ENCODE assay signal across 11 mouse cellular contexts in the genomic region with DNA sequence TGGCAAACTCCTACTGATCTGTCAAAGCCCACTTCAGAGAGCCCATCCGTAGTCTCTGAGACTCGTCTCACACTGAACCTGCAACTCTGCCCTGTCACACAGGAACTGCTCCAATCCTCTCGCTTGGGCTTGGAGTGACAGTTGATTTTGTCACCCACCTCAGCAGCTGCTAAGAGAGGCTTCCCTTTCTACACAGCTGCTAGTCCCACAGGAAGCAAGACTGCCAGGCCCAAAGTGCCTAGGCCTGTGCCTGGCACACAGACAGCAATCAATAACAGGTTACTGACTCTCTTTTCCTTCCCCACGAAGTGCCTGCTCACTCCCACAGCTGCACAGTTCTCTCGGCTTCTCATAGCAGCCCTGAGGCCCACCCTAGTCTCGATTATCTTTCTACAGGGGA. TPM values are rescaled to one million over a fixed set of nuclear protein-coding genes. Genes with fewer than 3 reads are reported as not detected.
A peak's percentile ranks its signal among the peaks of the same experiment; 100 is the strongest.
DNase-seq lines count a peak whose midpoint lies in the region; ATAC-seq lines count a peak whose summit lies in the region.
"Had no signal": no experiment of that assay in that cellular context is flagged by ENCODE, and none has a peak within 500 bp of the region (broad histone marks: within the 10 kb centered on the region; RNA-seq: fewer than 3 reads in every experiment).

No protein-coding gene starts in this region.

- H3K4me3 ChIP-seq in hindbrain, embryonic 12.5 days = peak overlapping the region; percentile 99; the same call in 1 of the 2 replicates
- no peak overlapping the region for H3K4me3 ChIP-seq in hindbrain, embryonic 16.5 days (ENCODE audit: low read length)
- peak overlapping the region; percentile 83 for H3K4me3 ChIP-seq in embryonic facial prominence, embryonic 14.5 days (ENCODE audit: low read depth, low read length)
- no peak overlapping the region; the same call in 1 of the 2 replicates for H3K4me3 ChIP-seq in limb, embryonic 12.5 days (replicated peaks)
- H3K4me3 ChIP-seq in neural tube, embryonic 15.5 days (replicated peaks) = peak overlapping the region; percentile 86

- peaks cover 39% of the 10 kb centered on the region for H3K4me1 ChIP-seq in hindbrain, embryonic 12.5 days
- H3K4me1 ChIP-seq in hindbrain, embryonic 16.5 days (ENCODE audit: control insufficient read depth, insufficient read depth, low read depth, low read length) = peaks cover 21% of the 10 kb centered on the region
- H3K4me1 ChIP-seq in embryonic facial prominence, embryonic 14.5 days (ENCODE audit: control insufficient read depth, insufficient read depth, low read length) = peaks cover 12% of the 10 kb centered on the region; the same call in 1 of the 2 replicates
- peaks cover 26% of the 10 kb centered on the region for H3K4me1 ChIP-seq in limb, embryonic 12.5 days (replicated peaks)
- peaks cover 51% of the 10 kb centered on the region for H3K4me1 ChIP-seq in neural tube, embryonic 15.5 days

- no peaks in the 10 kb centered on the region for H3K27me3 ChIP-seq in hindbrain, embryonic 12.5 days
- H3K27me3 ChIP-seq in hindbrain, embryonic 16.5 days (replicated peaks; ENCODE audit: control insufficient read depth, insufficient read depth, low read length) = no peaks in the 10 kb centered on the region
- H3K27me3 ChIP-seq in embryonic facial prominence, embryonic 14.5 days (replicated peaks; ENCODE audit: control insufficient read depth, insufficient read depth, low read length) = no peaks in the 10 kb centered on the region
- H3K27me3 ChIP-seq in limb, embryonic 12.5 days = no peaks in the 10 kb centered on the region
- no peaks in the 10 kb centered on the region for H3K27me3 ChIP-seq in neural tube, embryonic 15.5 days (replicated peaks)

- H3K4me2 ChIP-seq in hindbrain, embryonic 12.5 days (replicated peaks) = peak overlapping the region; percentile 72
- no peak overlapping the region for H3K4me2 ChIP-seq in hindbrain, embryonic 16.5 days (ENCODE audit: low read length)
- H3K4me2 ChIP-seq in embryonic facial prominence, embryonic 14.5 days (ENCODE audit: low read depth, low read length) = peak overlapping the region; percentile 77
- H3K4me2 ChIP-seq in limb, embryonic 12.5 days = peak overlapping the region; percentile 71
- H3K4me2 ChIP-seq in neural tube, embryonic 15.5 days = peak overlapping the region; percentile 89

- no peak overlapping the region; the same call in 1 of the 2 replicates for H3K27ac ChIP-seq in hindbrain, embryonic 12.5 days
- H3K27ac ChIP-seq in hindbrain, embryonic 16.5 days (ENCODE audit: low read depth, low read length) = no peak overlapping the region
- H3K27ac ChIP-seq in embryonic facial prominence, embryonic 14.5 days (replicated peaks; ENCODE audit: low read depth, low read length) = no peak overlapping the region
- H3K27ac ChIP-seq in limb, embryonic 12.5 days = no peak overlapping the region
- no peak overlapping the region for H3K27ac ChIP-seq in neural tube, embryonic 15.5 days (replicated peaks)
- H3K27ac ChIP-seq: liver, embryonic 14.5 days had no signal

- peak overlapping the region; percentile 99 for H3K9ac ChIP-seq in hindbrain, embryonic 12.5 days
- H3K9ac ChIP-seq in hindbrain, embryonic 16.5 days (ENCODE audit: low read depth, low read length) = no peak overlapping the region
- H3K9ac ChIP-seq in embryonic facial prominence, embryonic 14.5 days (ENCODE audit: low read depth, low read length) = no peak overlapping the region; the same call in 1 of the 2 replicates
- peak overlapping the region; percentile 96; the same call in 1 of the 2 replicates for H3K9ac ChIP-seq in limb, embryonic 12.5 days (replicated peaks)
- no peak overlapping the region for H3K9ac ChIP-seq in neural tube, embryonic 15.5 days (replicated peaks)
- H3K9ac ChIP-seq: liver, embryonic 14.5 days had no signal

- H3K9me3 ChIP-seq in hindbrain, embryonic 12.5 days (replicated peaks) = no peaks in the 10 kb centered on the region
- no peaks in the 10 kb centered on the region for H3K9me3 ChIP-seq in hindbrain, embryonic 16.5 days (ENCODE audit: control insufficient read depth, low read length)
- no peaks in the 10 kb centered on the region for H3K9me3 ChIP-seq in embryonic facial prominence, embryonic 14.5 days (ENCODE audit: control insufficient read depth, low read length)
- no peaks in the 10 kb centered on the region for H3K9me3 ChIP-seq in limb, embryonic 12.5 days
- no peaks in the 10 kb centered on the region for H3K9me3 ChIP-seq in neural tube, embryonic 15.5 days (replicated peaks)

- H3K36me3 ChIP-seq in hindbrain, embryonic 12.5 days = peaks cover 25% of the 10 kb centered on the region; the same call in 1 of the 2 replicates
- no peaks in the 10 kb centered on the region for H3K36me3 ChIP-seq in hindbrain, embryonic 16.5 days (ENCODE audit: control insufficient read depth, insufficient read depth, low read length)
- H3K36me3 ChIP-seq in embryonic facial prominence, embryonic 14.5 days (ENCODE audit: control insufficient read depth, insufficient read depth, low read length) = peaks cover 24% of the 10 kb centered on the region; the same call in 1 of the 2 replicates
- peaks cover 37% of the 10 kb centered on the region for H3K36me3 ChIP-seq in limb, embryonic 12.5 days
- peaks cover 8% of the 10 kb centered on the region for H3K36me3 ChIP-seq in neural tube, embryonic 15.5 days

- WGBS in hindbrain, embryonic 12.5 days = 76% methylated on average over 6 of the region's 6 CpGs
- WGBS in hindbrain, embryonic 16.5 days = 69% methylated on average over 6 of the region's 6 CpGs
- 62% methylated on average over 6 of the region's 6 CpGs for WGBS in embryonic facial prominence, embryonic 14.5 days
- 77% methylated on average over 6 of the region's 6 CpGs for WGBS in limb, embryonic 12.5 days
- 70% methylated on average over 6 of the region's 6 CpGs for WGBS in neural tube, embryonic 15.5 days

- DNase-seq in embryonic facial prominence, embryonic 14.5 days (ENCODE audit: low spot score) = no peak
- no peak for DNase-seq in retina, embryonic 14.5 days (ENCODE audit: low spot score)
- DNase-seq in urinary bladder, postnatal 14 days (ENCODE audit: low spot score) = no peak
- no peak for DNase-seq in heart, adult 11 months
- DNase-seq: adrenal gland, postnatal 36 days; B cell, adult 2 months had no signal

- ATAC-seq in hindbrain, embryonic 12.5 days (ENCODE audit: low FRiP score) = no peak
- no peak for ATAC-seq in hindbrain, embryonic 16.5 days
- no peak for ATAC-seq in embryonic facial prominence, embryonic 14.5 days (ENCODE audit: low read depth)
- ATAC-seq in limb, embryonic 12.5 days (ENCODE audit: insufficient number of reproducible peaks, insufficient read depth, low FRiP score, low TSS enrichment, low read depth) = no peak
- ATAC-seq in neural tube, embryonic 15.5 days (ENCODE audit: low FRiP score) = no peak

RNA-seq across cellular contexts. Expression of gene Ptprf, which starts 2.7 kb away (rescaled TPM):
- 131 and 137 TPM in 2 replicates for polyA plus RNA-seq in hindbrain, embryonic 12.5 days (2016; fragmentation: Nextera tagmentation; extraction: Ambion mirVana)
- polyA plus RNA-seq in hindbrain, embryonic 16.5 days (2015; fragmentation: Nextera tagmentation; extraction: Ambion mirVana) = 71.7 and 88.1 TPM in 2 replicates
- 59.8 and 66.8 TPM in 2 replicates for polyA plus RNA-seq in embryonic facial prominence, embryonic 14.5 days (2014; fragmentation: Nextera tagmentation; extraction: Ambion mirVana)
- 69.6 and 72.2 TPM in 2 replicates for polyA plus RNA-seq in limb, embryonic 12.5 days (2016; fragmentation: Nextera tagmentation; extraction: Ambion mirVana)
- polyA plus RNA-seq in neural tube, embryonic 15.5 days (2015; fragmentation: Nextera tagmentation; extraction: Ambion mirVana) = 62.9 and 68.5 TPM in 2 replicates

Comparison
In these comparisons a context has a peak if more than half of its experiments do, and no peak if none do; other contexts are left out.
1. H3K4me3 ChIP-seq: peak in hindbrain, embryonic 12.5 days (single experiment), embryonic facial prominence, embryonic 14.5 days (single experiment) and neural tube, embryonic 15.5 days (single experiment); none in hindbrain, embryonic 16.5 days (single experiment) and limb, embryonic 12.5 days (single experiment).
2. H3K9ac ChIP-seq: peak in hindbrain, embryonic 12.5 days (single experiment) and limb, embryonic 12.5 days (single experiment); none in hindbrain, embryonic 16.5 days (single experiment), embryonic facial prominence, embryonic 14.5 days (single experiment) and neural tube, embryonic 15.5 days (single experiment).